Mouse (Mus musculus) spleen, adult 18-20 months (tissue): ENCODE results near the gene Dlst.
A peak's percentile ranks its signal among the peaks of the same experiment; 100 is the strongest.

ENCODE experiments used
- DNase-seq, 2 experiments: peaks; one replicate each; pipeline ENCODE4 v3.0.0; 2022; ENCODE audit warnings: mixed read lengths in 2 of 2

Dlst gene

GRCm38 (mm10) chr12:85110698-85111592 is at the start of gene Dlst, which contains the start of gene Prox2:
Dlst (plus strand) TSS chr12:85110833.
Prox2 (minus strand) TSS chr12:85110759.
- DNase-seq: peak; percentile 77 to 86

- DNase-seq: no peak
Observed at GRCm38 (mm10) chr12:85071043-85071442, 39.6 kb upstream of the Dlst start.

GRCm38 (mm10) chr12:85077100-85077499 is 33.5 kb upstream of the Dlst start:
- no peak for DNase-seq

GRCm38 (mm10) chr12:85084257-85084656 is 26.4 kb upstream of the Dlst start:
- DNase-seq: no peak

- no peak for DNase-seq
Observed at GRCm38 (mm10) chr12:85084941-85085340, 25.7 kb upstream of the Dlst start.

- DNase-seq: no peak
Observed at GRCm38 (mm10) chr12:85087845-85088244, 22.8 kb upstream of the Dlst start.

GRCm38 (mm10) chr12:85091190-85091589 is 19.4 kb upstream of the Dlst start:
- DNase-seq: no peak

GRCm38 (mm10) chr12:85092214-85092613 is 18.4 kb upstream of the Dlst start:
- DNase-seq: peak; percentile 32 to 73

- DNase-seq: no peak
Observed at GRCm38 (mm10) chr12:85094010-85094409, 16.6 kb upstream of the Dlst start.

- no peak for DNase-seq
Observed at GRCm38 (mm10) chr12:85094706-85095105, 15.9 kb upstream of the Dlst start.

- DNase-seq: no peak
Observed at GRCm38 (mm10) chr12:85095146-85095545, 15.5 kb upstream of the Dlst start.

- no peak for DNase-seq
Observed at GRCm38 (mm10) chr12:85095859-85096258, 14.8 kb upstream of the Dlst start.

GRCm38 (mm10) chr12:85101001-85101400 is 9.6 kb upstream of the Dlst start:
- DNase-seq: no peak

- DNase-seq: no peak
Observed at GRCm38 (mm10) chr12:85101521-85102106, 9.0 kb upstream of the Dlst start.

GRCm38 (mm10) chr12:85103096-85103495 is 7.5 kb upstream of the Dlst start:
- DNase-seq: no peak

GRCm38 (mm10) chr12:85104789-85105188 is 5.8 kb upstream of the Dlst start:
- DNase-seq: no peak

GRCm38 (mm10) chr12:85106292-85106691 is 4.3 kb upstream of the Dlst start:
- no peak for DNase-seq

- DNase-seq: no peak
Observed at GRCm38 (mm10) chr12:85108643-85109042, 2.0 kb upstream of the Dlst start.

GRCm38 (mm10) chr12:85109426-85109825 is 1.2 kb upstream of the Dlst start:
- no peak for DNase-seq

GRCm38 (mm10) chr12:85110011-85110697 is 479 bp upstream of the Dlst start:
- no peak for DNase-seq

GRCm38 (mm10) chr12:85112550-85113251 is 2.1 kb downstream of the Dlst start:
- DNase-seq: no peak

GRCm38 (mm10) chr12:85113337-85113736 is 2.7 kb downstream of the Dlst start:
- no peak for DNase-seq

GRCm38 (mm10) chr12:85113917-85114316 is 3.3 kb downstream of the Dlst start:
- DNase-seq: no peak
